Mouse (Mus musculus) naive thymus-derived CD4-positive, alpha-beta T cell, adult 2 months (primary cell): ENCODE results near the gene Zfp536.
"Not testable (repeated sequence)": the region's sequence is repeated elsewhere in the genome, so short reads cannot be mapped to it uniquely, and the experiment has no call there.

Source experiments
- DNase-seq: peaks from one replicate; pipeline ENCODE4 v3.0.0-alpha.2; 2011; ENCODE audit warnings: low read depth

The Zfp536 gene

DNA sequence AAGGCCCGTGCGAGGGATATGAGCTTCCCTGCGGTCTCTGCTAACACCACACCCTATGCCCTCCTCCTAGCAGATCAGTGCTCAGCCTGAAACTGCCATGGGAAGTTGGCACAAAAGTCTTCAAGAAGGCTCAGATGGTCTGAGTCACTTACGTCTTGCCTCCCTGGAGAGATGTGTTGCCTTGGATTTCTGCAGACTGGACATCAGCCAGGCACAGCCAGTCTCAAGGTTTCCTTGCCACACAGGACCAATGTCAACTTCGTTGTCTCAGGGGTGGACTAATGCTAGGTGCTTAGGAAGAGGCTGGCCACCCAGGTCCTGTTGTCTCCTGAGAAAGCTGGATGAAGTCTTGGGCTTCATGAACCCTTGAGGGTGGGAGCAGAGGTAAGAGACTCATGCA, 14.6 kb downstream of the Zfp536 start:
- DNase-seq = no peak

GRCm38 (mm10) chr7:37753024-37753423, 20.4 kb downstream of the Zfp536 start:
- DNase-seq = no peak

- DNase-seq = no peak
Measured at GRCm38 (mm10) chr7:37746133-37746761, 27.2 kb downstream of the Zfp536 start.

DNA sequence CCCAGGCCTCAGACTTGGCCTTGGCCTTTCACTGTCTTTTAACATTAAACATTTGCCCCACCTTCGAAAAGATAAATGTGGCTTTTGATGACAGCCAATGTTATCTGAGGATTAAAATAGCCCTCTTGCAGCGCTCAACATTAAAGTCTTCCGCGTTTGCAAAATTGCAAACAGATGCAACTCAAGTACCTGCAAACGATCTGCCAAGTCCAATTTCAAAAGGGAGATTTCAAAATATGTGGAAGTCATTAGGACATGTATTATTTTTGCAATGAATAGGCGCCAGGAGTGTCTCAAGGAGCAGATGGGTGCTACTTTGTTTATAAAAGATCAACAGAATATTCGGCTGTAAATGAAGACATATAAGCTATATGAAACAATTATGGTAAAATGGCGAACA, 30.1 kb downstream of the Zfp536 start:
- no peak for DNase-seq

- no peak for DNase-seq
Measured at GRCm38 (mm10) chr7:37737191-37737590, 36.2 kb downstream of the Zfp536 start.

GRCm38 (mm10) chr7:37736413-37736720, 37.1 kb downstream of the Zfp536 start:
- no peak for DNase-seq

GRCm38 (mm10) chr7:37735707-37736412, 37.6 kb downstream of the Zfp536 start:
- no peak for DNase-seq

GRCm38 (mm10) chr7:37735101-37735500, 38.3 kb downstream of the Zfp536 start:
- DNase-seq = no peak

GRCm38 (mm10) chr7:37734576-37734975, 38.9 kb downstream of the Zfp536 start:
- no peak for DNase-seq

DNA sequence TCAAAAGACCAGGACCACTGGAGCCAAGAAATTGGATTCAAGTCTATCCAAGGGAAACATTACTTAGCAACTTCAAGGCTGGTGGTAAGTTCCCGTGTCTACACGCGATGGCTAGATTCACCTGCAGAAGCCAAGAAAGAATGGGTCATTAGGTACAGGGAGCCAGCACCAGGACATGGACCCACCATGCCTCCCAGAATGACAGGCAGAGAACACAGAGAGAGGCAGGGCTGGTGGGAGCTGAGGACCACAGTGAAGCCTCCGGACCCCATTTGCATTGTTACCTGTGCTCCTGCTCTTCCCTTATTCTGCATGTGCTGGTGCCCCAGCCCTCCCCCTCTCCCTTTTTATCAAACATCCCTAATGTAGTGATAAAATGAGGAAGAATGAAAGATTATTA, 39.4 kb downstream of the Zfp536 start:
- DNase-seq = no peak

- no peak for DNase-seq
Measured at GRCm38 (mm10) chr7:37732741-37733140, 40.7 kb downstream of the Zfp536 start.

- no peak for DNase-seq
Measured at GRCm38 (mm10) chr7:37727746-37728145, 45.7 kb downstream of the Zfp536 start.

- no peak for DNase-seq
Measured at GRCm38 (mm10) chr7:37724002-37724790, 49.2 kb downstream of the Zfp536 start.

DNA sequence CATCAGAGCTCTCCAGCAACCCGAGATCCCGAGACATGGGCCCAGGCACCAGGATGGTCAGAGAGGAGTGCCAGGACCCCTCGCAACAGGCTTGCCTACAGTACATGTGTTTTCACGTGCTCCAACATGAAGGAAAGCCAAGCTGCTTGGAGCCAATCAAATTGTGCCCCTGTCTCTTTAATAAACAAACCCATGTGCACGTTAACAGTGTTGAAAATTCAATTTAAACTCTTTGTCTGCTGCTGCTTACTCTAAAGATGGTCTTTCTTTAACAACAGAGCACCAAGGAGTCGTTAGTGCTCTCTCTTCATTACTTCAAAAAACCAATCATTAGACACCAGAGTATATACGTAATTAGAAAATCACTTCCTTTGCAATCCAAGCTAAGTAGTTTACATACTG, 50.2 kb downstream of the Zfp536 start:
- DNase-seq = no peak

DNA sequence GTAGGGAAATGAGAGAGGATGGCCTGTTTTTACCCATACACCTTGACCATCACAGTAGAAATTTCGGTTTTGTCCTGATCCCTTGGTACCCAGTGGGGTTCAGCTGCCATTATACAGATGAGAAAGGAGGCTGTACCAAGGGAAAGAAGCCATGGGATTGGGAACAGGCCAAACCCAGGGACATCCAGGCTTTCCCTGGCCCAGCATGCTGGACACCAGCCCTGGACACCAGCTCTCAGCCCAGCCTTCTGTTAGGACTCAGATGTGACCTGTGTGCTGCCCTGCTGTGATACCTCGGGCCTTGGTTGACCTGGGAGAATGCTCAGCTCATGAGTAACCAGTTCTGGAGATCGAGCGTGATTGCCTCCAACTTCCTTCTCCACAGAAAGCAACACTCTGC, 51.8 kb downstream of the Zfp536 start:
- DNase-seq = no peak

DNA sequence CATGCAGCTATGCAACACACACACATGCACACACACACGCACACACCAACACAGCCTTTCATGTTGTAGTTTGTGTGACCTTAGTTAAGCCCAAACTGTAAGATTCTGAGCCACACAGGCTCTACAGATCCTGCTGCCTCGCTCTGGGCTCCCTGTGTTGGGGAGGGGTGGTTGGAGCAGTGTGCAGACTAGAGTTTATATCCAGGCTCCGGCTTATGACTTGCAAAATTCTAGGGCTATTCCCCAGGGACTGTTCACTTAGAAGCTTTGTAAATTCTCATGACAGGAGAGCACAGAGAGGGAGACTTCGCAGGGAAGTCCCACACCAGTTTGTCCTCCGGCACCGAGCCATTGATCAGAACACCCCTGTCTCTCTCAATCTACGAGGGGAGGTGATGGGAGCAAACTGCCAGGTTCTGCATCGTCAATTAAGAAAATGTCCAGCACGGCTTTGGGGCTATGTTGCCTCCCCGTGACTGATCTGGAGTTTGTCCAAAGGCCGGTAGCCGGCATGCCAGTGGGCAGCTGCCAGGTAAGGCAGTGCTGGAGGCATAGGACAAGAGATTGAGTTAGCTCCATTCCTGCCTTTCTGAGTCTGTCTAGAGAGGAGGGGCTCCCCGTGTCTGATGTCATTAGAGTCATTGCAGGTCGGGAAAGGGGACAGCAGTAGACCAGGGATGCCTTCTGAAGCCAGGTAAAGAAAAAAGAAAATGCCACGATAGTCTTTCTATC, 54.6 kb downstream of the Zfp536 start:
- no peak for DNase-seq

GRCm38 (mm10) chr7:37717071-37717470, 56.4 kb downstream of the Zfp536 start:
- DNase-seq = no peak

- DNase-seq = no peak
Measured at GRCm38 (mm10) chr7:37716626-37717025, 56.8 kb downstream of the Zfp536 start.

DNA sequence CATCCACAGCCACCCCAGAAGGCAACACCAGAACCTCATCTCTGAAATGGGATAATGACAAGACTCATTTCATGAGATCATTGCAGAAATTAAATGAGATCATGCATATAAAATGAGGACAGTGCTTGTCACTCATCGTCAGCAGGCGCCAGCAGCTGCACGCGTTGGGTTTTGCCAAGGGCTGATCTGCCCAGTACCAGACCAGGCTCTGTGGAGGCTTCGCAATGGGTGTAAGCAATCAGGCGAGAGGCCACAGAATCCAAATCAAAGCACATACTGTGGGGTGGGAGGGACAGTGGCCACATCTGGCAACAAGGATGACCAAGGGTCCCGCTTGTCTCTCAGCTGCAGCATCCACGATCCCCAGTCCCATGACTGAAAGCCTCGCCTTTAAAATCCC, 69.0 kb downstream of the Zfp536 start:
- no peak for DNase-seq

DNA sequence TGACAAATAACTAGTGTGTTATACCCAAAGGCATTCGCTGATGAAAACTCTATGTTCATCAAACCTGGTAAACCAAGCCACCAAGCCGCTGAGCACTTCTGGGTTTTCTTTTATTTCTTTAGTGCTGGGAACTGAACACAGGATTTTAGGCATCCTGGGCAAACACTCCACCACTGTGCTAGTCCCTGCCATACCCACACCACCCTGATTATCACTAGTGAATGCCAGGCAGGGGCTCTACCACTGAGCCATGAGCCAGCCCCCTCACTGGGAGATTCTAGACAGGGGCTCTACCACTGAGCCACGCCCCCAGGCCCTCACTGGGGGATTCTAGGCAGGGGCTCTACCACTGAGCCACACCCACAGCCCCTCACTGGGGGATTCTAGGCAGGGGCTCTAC, 76.1 kb downstream of the Zfp536 start:
- DNase-seq = not testable (repeated sequence)

DNA sequence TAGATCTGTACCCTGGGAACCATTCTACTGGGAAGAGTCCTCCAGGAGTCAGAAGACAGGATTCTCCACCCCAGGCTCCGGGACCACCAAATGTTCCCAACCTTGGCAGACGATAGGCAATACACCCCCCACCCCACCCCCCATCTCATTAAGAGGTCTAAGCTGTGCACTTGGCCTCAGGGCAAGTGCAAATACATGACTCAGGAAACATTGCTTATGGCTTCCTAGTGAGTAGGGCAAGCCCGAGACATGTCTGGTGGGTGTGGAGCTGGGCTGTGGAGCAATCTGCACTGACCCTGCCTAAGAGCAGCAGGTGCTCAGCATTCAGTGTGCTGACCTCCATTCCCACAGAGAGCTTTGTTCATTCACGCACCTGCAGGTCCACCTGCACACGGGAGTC, 78.4 kb downstream of the Zfp536 start:
- DNase-seq = no peak

DNA sequence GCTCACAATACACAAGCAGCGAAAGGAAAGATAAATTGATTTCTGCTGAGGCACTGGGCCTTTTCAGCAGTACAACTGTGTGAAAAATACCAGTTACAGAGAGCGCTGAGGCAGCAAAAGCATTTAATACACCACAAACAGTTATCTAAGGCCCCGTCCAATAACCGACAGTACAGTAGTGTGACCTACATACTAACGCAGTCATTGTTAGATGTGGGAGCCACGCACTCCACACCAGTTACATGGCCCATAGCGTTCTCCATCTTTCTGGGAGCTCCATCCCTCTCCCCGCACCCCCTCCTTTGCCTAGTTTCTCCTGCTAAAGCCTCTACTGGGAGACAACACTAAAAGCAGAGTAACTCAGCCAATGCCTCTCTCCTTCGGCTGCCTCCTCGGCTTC, 82.8 kb downstream of the Zfp536 start:
- DNase-seq = no peak
